Mouse (Mus musculus) liver, embryonic 11.5 days (tissue): ENCODE measurements at regions not wholly inside any gene's neighbourhood (a gene's known extent, or its start where the extent isn't known, plus 50 kb on each side); places are given as distances from the start of the nearest gene placed in this dataset.

ENCODE experiments used
- ATAC-seq: fragments of 200-750 bp; cut with Nextera tagmentation; replicated peaks from 2 replicates; pipeline ENCODE4 v1.8.0; 2017; ENCODE audit warnings: moderate number of reproducible peaks, mild to moderate bottlenecking, moderate TSS enrichment, moderate library complexity; ENCODE audit not compliant: low FRiP score
- DNase-seq: peaks from one replicate; pipeline ENCODE4 v3.0.0-alpha.2; 2017; ENCODE audit warnings: low spot score
- H3K27ac ChIP-seq: fragments of 300-500 bp; sonication (generic); 2 replicates; pipeline ENCODE4 v1.5.1; 2014; ENCODE audit warnings: mild to moderate bottlenecking, low read depth, low read length, control low read depth
- H3K27me3 ChIP-seq: fragments of 300-500 bp; sonication (generic); replicated peaks from 2 replicates; pipeline ENCODE4 v1.6.1; 2014; ENCODE audit warnings: low read length, mixed read lengths; ENCODE audit not compliant: control insufficient read depth, insufficient read depth
- H3K36me3 ChIP-seq: fragments of 300-500 bp; sonication (generic); 2 replicates; pipeline ENCODE4 v1.6.1; 2014; ENCODE audit warnings: mild to moderate bottlenecking, low read length, moderate library complexity, mixed read lengths; ENCODE audit not compliant: control insufficient read depth, insufficient read depth
- H3K4me1 ChIP-seq: fragments of 300-500 bp; sonication (generic); replicated peaks from 2 replicates; pipeline ENCODE4 v1.6.1; 2014; ENCODE audit warnings: low read length, mixed read lengths; ENCODE audit not compliant: control insufficient read depth, insufficient read depth
- H3K4me2 ChIP-seq: fragments of 300-500 bp; sonication (generic); 2 replicates; pipeline ENCODE4 v1.6.1; 2014; ENCODE audit warnings: mild to moderate bottlenecking, control low read depth, moderate library complexity
- H3K4me3 ChIP-seq: fragments of 300-500 bp; sonication (generic); 2 replicates; pipeline ENCODE4 v1.5.1; 2014; ENCODE audit warnings: low read depth, low read length, control low read depth
- H3K9ac ChIP-seq: fragments of 300-500 bp; sonication (generic); 2 replicates; pipeline ENCODE4 v1.6.1; 2014; ENCODE audit warnings: low read depth, low read length, control low read depth
- H3K9me3 ChIP-seq: fragments of 300-500 bp; sonication (generic); 2 replicates; pipeline ENCODE4 v1.6.1; 2016; ENCODE audit warnings: low read length, inconsistent platforms, mixed read lengths; ENCODE audit not compliant: control insufficient read depth
- WGBS: fragments of 180-500 bp; shearing (Covaris S2); extraction: QIAGEN DNeasy Blood & Tissue Kit; methylation state at CpG from one replicate; pipeline ENCODE4 v1.1.7; 2014; 5-methylcytosine and 5-hydroxymethylcytosine counted together

GRCm38 (mm10) chr15:96877271-96877670 is 177.7 kb upstream of the Slc38a2 start:
- no peaks in the 10 kb centered on the region for H3K4me1 ChIP-seq
- WGBS = 83% methylated on average over 9 of the region's 9 CpGs
- H3K27ac ChIP-seq = no peak overlapping the region
- H3K9me3 ChIP-seq = no peaks in the 10 kb centered on the region
- H3K4me2 ChIP-seq = no peak overlapping the region
- DNase-seq = no peak
- no peaks in the 10 kb centered on the region for H3K27me3 ChIP-seq
- no peak for ATAC-seq
- no peaks in the 10 kb centered on the region for H3K36me3 ChIP-seq
- no peak overlapping the region for H3K4me3 ChIP-seq
- no peak overlapping the region for H3K9ac ChIP-seq

GRCm38 (mm10) chr15:96874145-96874544 is 174.6 kb upstream of the Slc38a2 start:
- Histone ChIP-seq H3K9me3 (no peaks in the 10 kb centered on the region), H3K36me3 (no peaks in the 10 kb centered on the region), H3K4me2 (no peak overlapping the region), H3K4me3 (no peak overlapping the region), H3K4me1 (no peaks in the 10 kb centered on the region), H3K9ac (no peak overlapping the region), H3K27me3 (no peaks in the 10 kb centered on the region), H3K27ac (no peak overlapping the region)
- DNase-seq = no peak
- no peak for ATAC-seq
- 64% methylated on average over 8 of the region's 8 CpGs for WGBS

DNA sequence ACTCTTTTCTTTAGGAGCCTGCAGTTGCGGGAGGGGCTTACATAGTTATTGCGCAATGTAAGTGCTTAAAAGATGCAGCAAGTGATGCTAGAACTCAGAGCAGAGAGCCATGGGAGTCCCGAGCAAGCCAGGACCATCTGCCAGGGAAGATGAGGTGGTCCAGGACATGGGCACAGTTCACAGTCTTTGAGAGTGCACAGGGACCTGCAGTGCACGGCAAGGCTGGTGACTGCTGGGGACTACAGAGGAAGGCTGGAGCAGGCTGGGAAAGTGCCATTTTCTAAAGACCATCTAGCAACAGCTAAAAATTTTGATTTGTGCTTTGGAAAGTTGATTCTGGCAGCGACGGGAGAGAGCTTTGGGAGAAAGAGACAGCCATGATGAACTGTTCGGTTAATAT is 174.0 kb upstream of the Slc38a2 start:
- no peak overlapping the region for H3K9ac ChIP-seq
- H3K36me3 ChIP-seq = no peaks in the 10 kb centered on the region
- H3K27me3 ChIP-seq = no peaks in the 10 kb centered on the region
- H3K27ac ChIP-seq = no peak overlapping the region
- no peak overlapping the region for H3K4me3 ChIP-seq
- H3K4me2 ChIP-seq = no peak overlapping the region
- H3K4me1 ChIP-seq = no peaks in the 10 kb centered on the region
- 83% methylated on average over 7 of the region's 7 CpGs for WGBS
- DNase-seq (no peak), ATAC-seq (no peak)
- H3K9me3 ChIP-seq = no peaks in the 10 kb centered on the region

DNA sequence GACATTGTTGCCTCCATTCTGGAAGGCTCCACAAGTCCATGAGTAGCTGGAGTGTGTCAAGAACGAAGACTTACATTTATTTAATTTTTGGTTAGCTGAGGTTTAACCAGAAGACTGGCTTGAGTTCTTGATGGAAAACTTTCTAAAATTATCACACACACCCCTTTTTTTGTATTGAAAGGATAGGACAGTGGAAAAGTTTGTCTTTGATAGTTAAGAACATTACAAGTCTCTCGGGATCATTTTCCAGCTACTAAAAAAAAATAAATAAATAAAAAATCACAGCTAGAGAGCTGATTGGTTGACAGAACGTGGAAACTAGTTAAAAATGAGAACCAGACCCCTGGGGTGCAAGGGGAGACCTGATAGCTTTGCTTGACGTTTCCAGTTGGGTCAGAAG is 173.6 kb upstream of the Slc38a2 start:
- Histone ChIP-seq H3K36me3 (no peaks in the 10 kb centered on the region), H3K9me3 (no peaks in the 10 kb centered on the region), H3K27ac (no peak overlapping the region), H3K4me2 (no peak overlapping the region), H3K27me3 (no peaks in the 10 kb centered on the region), H3K9ac (no peak overlapping the region), H3K4me3 (no peak overlapping the region), H3K4me1 (no peaks in the 10 kb centered on the region)
- WGBS = 63% methylated on average over 4 of the region's 4 CpGs
- ATAC-seq (no peak), DNase-seq (no peak)

DNA sequence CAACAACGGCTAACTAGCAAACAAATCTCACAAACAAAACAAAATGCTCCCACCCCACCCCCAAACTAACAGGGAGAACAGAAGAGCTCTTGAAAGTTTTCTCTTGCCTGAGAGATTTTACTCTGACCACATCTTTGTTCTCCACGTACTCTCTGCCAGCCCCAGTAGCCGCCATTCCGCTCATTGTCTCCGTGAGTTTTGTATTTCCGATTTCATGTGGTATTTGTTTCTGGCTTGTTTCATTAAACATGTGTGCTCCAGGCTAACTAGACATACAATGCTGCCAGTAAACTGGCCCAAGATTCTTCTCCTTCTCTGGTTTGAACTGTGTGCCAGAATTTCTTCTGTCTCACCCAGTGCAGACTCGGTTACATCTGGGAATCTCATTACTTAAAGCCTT is 168.2 kb upstream of the Slc38a2 start:
- Histone ChIP-seq H3K27ac (no peak overlapping the region), H3K4me3 (no peak overlapping the region), H3K36me3 (no peaks in the 10 kb centered on the region), H3K27me3 (no peaks in the 10 kb centered on the region), H3K4me1 (no peaks in the 10 kb centered on the region), H3K9me3 (no peaks in the 10 kb centered on the region), H3K9ac (no peak overlapping the region), H3K4me2 (no peak overlapping the region)
- DNase-seq = no peak
- no peak for ATAC-seq
- 79% methylated on average over 7 of the region's 7 CpGs for WGBS

- DNase-seq = no peak
- H3K9ac ChIP-seq = no peak overlapping the region
- WGBS = 73% methylated on average over 7 of the region's 7 CpGs
- H3K36me3 ChIP-seq = no peaks in the 10 kb centered on the region
- no peaks in the 10 kb centered on the region for H3K9me3 ChIP-seq
- no peaks in the 10 kb centered on the region for H3K4me1 ChIP-seq
- H3K27ac ChIP-seq = no peak overlapping the region
- no peaks in the 10 kb centered on the region for H3K27me3 ChIP-seq
- H3K4me2 ChIP-seq = no peak overlapping the region
- H3K4me3 ChIP-seq = no peak overlapping the region
- no peak for ATAC-seq
Observed at GRCm38 (mm10) chr15:96865932-96866331, 166.4 kb upstream of the Slc38a2 start.

GRCm38 (mm10) chr15:96857709-96858108 is 158.2 kb upstream of the Slc38a2 start:
- Histone ChIP-seq H3K4me3 (no peak overlapping the region), H3K27ac (no peak overlapping the region), H3K9me3 (no peaks in the 10 kb centered on the region), H3K27me3 (no peaks in the 10 kb centered on the region), H3K36me3 (no peaks in the 10 kb centered on the region), H3K4me2 (no peak overlapping the region), H3K4me1 (no peaks in the 10 kb centered on the region), H3K9ac (no peak overlapping the region)
- DNase-seq (no peak), ATAC-seq (no peak)
- 63% methylated on average over 3 of the region's 3 CpGs for WGBS

- Histone ChIP-seq H3K27me3 (no peaks in the 10 kb centered on the region), H3K27ac (no peak overlapping the region), H3K9ac (no peak overlapping the region), H3K4me2 (no peak overlapping the region), H3K4me3 (no peak overlapping the region), H3K4me1 (no peaks in the 10 kb centered on the region), H3K36me3 (no peaks in the 10 kb centered on the region), H3K9me3 (no peaks in the 10 kb centered on the region)
- 83% methylated on average over 21 of the region's 21 CpGs for WGBS
- DNase-seq = no peak
- no peak for ATAC-seq
Observed at GRCm38 (mm10) chr15:96851970-96852768, 152.6 kb upstream of the Slc38a2 start.

GRCm38 (mm10) chr15:96848150-96848549 is 148.6 kb upstream of the Slc38a2 start:
- Histone ChIP-seq H3K36me3 (no peaks in the 10 kb centered on the region), H3K27me3 (no peaks in the 10 kb centered on the region), H3K4me1 (no peaks in the 10 kb centered on the region), H3K4me3 (no peak overlapping the region), H3K27ac (no peak overlapping the region), H3K9ac (no peak overlapping the region), H3K4me2 (no peak overlapping the region), H3K9me3 (no peaks in the 10 kb centered on the region)
- no peak for ATAC-seq
- no peak for DNase-seq
- WGBS = 74% methylated on average over 2 of the region's 2 CpGs
